Mouse (Mus musculus) embryonic facial prominence, embryonic 15.5 days (tissue): Measurements from ENCODE around the gene Mepe. TPM values are rescaled to one million over a fixed set of nuclear protein-coding genes. Genes with fewer than 3 reads are reported as not detected.

Source experiments
- ATAC-seq: fragments of 200-750 bp; cut with Nextera tagmentation; 2 replicates; pipeline ENCODE4 v1.8.0; 2017; ENCODE audit warnings: low read depth, moderate TSS enrichment; ENCODE audit not compliant: insufficient number of reproducible peaks, low FRiP score, low TSS enrichment
- H3K27ac ChIP-seq: fragments of 300-500 bp; sonication (generic); replicated peaks from 2 replicates; pipeline ENCODE4 v1.5.1; 2015; ENCODE audit warnings: mild to moderate bottlenecking, inconsistent platforms
- H3K27me3 ChIP-seq: fragments of 300-500 bp; sonication (generic); 2 replicates; pipeline ENCODE4 v1.6.1; 2015; ENCODE audit warnings: inconsistent platforms
- H3K36me3 ChIP-seq: fragments of 300-500 bp; sonication (generic); 2 replicates; pipeline ENCODE4 v1.6.1; 2015; ENCODE audit warnings: mild to moderate bottlenecking, inconsistent platforms
- H3K4me1 ChIP-seq: fragments of 300-500 bp; sonication (generic); 2 replicates; pipeline ENCODE4 v1.6.1; 2015; ENCODE audit warnings: inconsistent platforms
- H3K4me2 ChIP-seq: fragments of 300-500 bp; sonication (generic); replicated peaks from 2 replicates; pipeline ENCODE4 v1.6.1; 2015; ENCODE audit warnings: mild to moderate bottlenecking, inconsistent platforms
- H3K4me3 ChIP-seq: fragments of 300-500 bp; sonication (generic); replicated peaks from 2 replicates; pipeline ENCODE4 v1.5.1; 2015; ENCODE audit warnings: mild to moderate bottlenecking, inconsistent platforms
- H3K9ac ChIP-seq: fragments of 300-500 bp; sonication (generic); 2 replicates; pipeline ENCODE4 v1.6.1; 2015; ENCODE audit warnings: inconsistent platforms
- H3K9me3 ChIP-seq: fragments of 300-500 bp; sonication (generic); replicated peaks from 2 replicates; pipeline ENCODE4 v1.6.1; 2016; ENCODE audit warnings: inconsistent platforms
- WGBS: fragments of 180-500 bp; shearing (Covaris S2); methylation state at CpG from one replicate; pipeline ENCODE4 v1.1.7; 2015; 5-methylcytosine and 5-hydroxymethylcytosine counted together
- microRNA-seq: library from miRNA; unstranded; fragments of <30 nt; microRNA quantifications from one replicate; pipeline ENCODE4, GENCODE M21; 2016; ENCODE audit warnings: borderline number of aligned reads
- polyA plus RNA-seq: library from polyadenylated mRNA; unstranded; fragments of >200 nt; fragmentation: Nextera tagmentation; extraction: Ambion mirVana; gene quantifications from 2 replicates; pipeline ENCODE4 v1.2.1, GENCODE M21; 2015

The Mepe gene
- polyA plus RNA-seq, 1 experiment from 2014 or later: 0.53 TPM

- Histone ChIP-seq H3K4me2 (no peak overlapping the region), H3K27ac (no peak overlapping the region), H3K9ac (no peak overlapping the region), H3K9me3 (no peaks in the 10 kb centered on the region), H3K27me3 (no peaks in the 10 kb centered on the region), H3K4me1 (no peaks in the 10 kb centered on the region), H3K36me3 (no peaks in the 10 kb centered on the region), H3K4me3 (no peak overlapping the region)
- 93% methylated on average over 7 of the region's 7 CpGs for WGBS
- no peak for ATAC-seq
Measured at GRCm38 (mm10) chr5:104384540-104384939, 59.4 kb downstream of the Mepe start.

GRCm38 (mm10) chr5:104385521-104385920 lies 60.4 kb downstream of the Mepe start:
- Histone ChIP-seq H3K27ac (no peak overlapping the region), H3K27me3 (no peaks in the 10 kb centered on the region), H3K4me3 (no peak overlapping the region), H3K36me3 (no peaks in the 10 kb centered on the region), H3K9ac (no peak overlapping the region), H3K9me3 (no peaks in the 10 kb centered on the region), H3K4me1 (no peaks in the 10 kb centered on the region), H3K4me2 (no peak overlapping the region)
- WGBS: 92% methylated on average over 16 of the region's 16 CpGs
- ATAC-seq: no peak

GRCm38 (mm10) chr5:104386908-104387307 lies 61.8 kb downstream of the Mepe start:
- ATAC-seq: no peak
- H3K27ac ChIP-seq: no peak overlapping the region
- no peaks in the 10 kb centered on the region for H3K9me3 ChIP-seq
- H3K9ac ChIP-seq: no peak overlapping the region
- 59% methylated on average over 5 of the region's 5 CpGs for WGBS
- no peaks in the 10 kb centered on the region for H3K4me1 ChIP-seq
- no peak overlapping the region for H3K4me3 ChIP-seq
- no peaks in the 10 kb centered on the region for H3K36me3 ChIP-seq
- no peaks in the 10 kb centered on the region for H3K27me3 ChIP-seq
- H3K4me2 ChIP-seq: no peak overlapping the region

Small RNA genes lying within 50 kb of the gene (microRNA-seq; reads per million reads assigned to microRNA genes)
- gene Gm23616: not detected

Other genes with a start within 250 kb of the Mepe start
- gene Gm17660, start 247.7 kb upstream of the Mepe start, polyA plus RNA-seq: 0.35 TPM in 1 of 2 replicates, not detected in the other
- gene Sparcl1, start 211.6 kb upstream of the Mepe start, polyA plus RNA-seq: 107 and 117 TPM in 2 replicates
- 0.04 TPM in 1 of 2 replicates, not detected in the other for gene Dspp, start 154.6 kb upstream of the Mepe start, polyA plus RNA-seq
- gene Dmp1, start 122.7 kb upstream of the Mepe start, polyA plus RNA-seq: 27.4 and 33.7 TPM in 2 replicates
- gene Ibsp, start 26.2 kb upstream of the Mepe start, polyA plus RNA-seq: 718 and 848 TPM in 2 replicates
- 431 and 448 TPM in 2 replicates for gene Spp1, start 109.8 kb downstream of the Mepe start, polyA plus RNA-seq
- 18.4 and 19.9 TPM in 2 replicates for gene Pkd2, start 134.1 kb downstream of the Mepe start, polyA plus RNA-seq
- 12.4 and 12.8 TPM in 2 replicates for gene BC005561, start 183.0 kb downstream of the Mepe start, polyA plus RNA-seq